Comparison of ENCODE assay signal across 9 mouse cellular contexts in the genomic region with DNA sequence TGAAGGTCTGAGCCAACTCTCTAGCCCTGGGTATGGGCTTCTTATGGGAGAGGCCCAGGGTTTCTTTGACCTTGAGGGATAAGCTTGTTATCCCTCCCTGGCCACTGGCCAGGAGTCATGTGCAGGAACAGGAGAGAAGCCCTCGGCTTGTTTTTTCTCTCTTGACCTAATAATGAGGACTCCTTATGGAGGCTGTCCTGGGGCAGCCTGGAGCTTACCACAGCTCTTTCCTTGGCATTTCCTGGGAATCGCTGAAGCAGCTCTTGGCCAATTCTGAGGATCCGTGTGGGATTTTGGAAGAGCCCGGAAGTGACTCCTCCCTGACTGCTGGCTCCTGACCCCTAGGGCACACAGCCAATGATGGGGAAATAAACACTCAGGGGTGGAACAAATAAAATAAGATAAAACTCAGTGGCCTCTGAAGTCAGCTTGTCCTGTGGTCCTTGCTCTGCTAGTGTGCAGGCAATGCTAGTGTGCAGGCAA. TPM values are rescaled to one million over a fixed set of nuclear protein-coding genes. Genes with fewer than 3 reads are reported as not detected.
DNase-seq lines count a peak whose midpoint lies in the region; ATAC-seq and TF ChIP-seq lines count a peak whose summit lies in the region.
"Had no signal": no experiment of that assay in that cellular context is flagged by ENCODE, and none has a peak within 500 bp of the region (broad histone marks: within the 10 kb centered on the region; RNA-seq: fewer than 3 reads in every experiment).

No protein-coding gene starts in this region.

- peaks cover 11% of the 10 kb centered on the region; the same call in 1 of the 2 replicates for H3K4me1 ChIP-seq in lung, postnatal 0 days (ENCODE audit: insufficient read depth, low read depth, low read length)
- H3K4me1 ChIP-seq in forebrain, embryonic 15.5 days = no peaks in the 10 kb centered on the region
- H3K4me1 ChIP-seq: liver, embryonic 15.5 days had no signal

- peak; percentile 90 for ATAC-seq in lung, postnatal 0 days
- ATAC-seq in forebrain, embryonic 15.5 days (replicated peaks) = no peak

- intact Hi-C loops in heart, postnatal 14 days (cut with DNase I) = no loop called here

- no peaks in the 10 kb centered on the region for H3K36me3 ChIP-seq in lung, postnatal 0 days (ENCODE audit: insufficient read depth, low read length)
- H3K36me3 ChIP-seq in forebrain, embryonic 15.5 days = no peaks in the 10 kb centered on the region
- H3K36me3 ChIP-seq: liver, embryonic 15.5 days had no signal

- H3K9ac ChIP-seq in lung, postnatal 0 days (replicated peaks; ENCODE audit: low read depth) = no peak overlapping the region
- H3K9ac ChIP-seq in forebrain, embryonic 15.5 days (replicated peaks) = no peak overlapping the region
- H3K9ac ChIP-seq: liver, embryonic 15.5 days had no signal

- DNase-seq in adrenal gland, adult 2 months = peak; percentile 84
- DNase-seq in gastrocnemius, adult 18-20 months (ENCODE audit: low spot score) = peak; percentile 81
- peak; percentile 77 to 81 for DNase-seq in heart, postnatal 14 days
- peak; percentile 90 for DNase-seq in lung, postnatal 0 days (ENCODE audit: low spot score)
- DNase-seq in layer of hippocampus, postnatal 10 days (ENCODE audit: low spot score in 2 of 2) = no peak
- DNase-seq in frontal cortex, postnatal 10 days (ENCODE audit: low spot score in 2 of 2) = no peak
- no peak for DNase-seq in thymus, postnatal 25 days

- H3K4me2 ChIP-seq in lung, postnatal 0 days (replicated peaks; ENCODE audit: low read depth, low read length) = no peak overlapping the region
- no peak overlapping the region for H3K4me2 ChIP-seq in forebrain, embryonic 15.5 days (replicated peaks)
- H3K4me2 ChIP-seq: liver, embryonic 15.5 days had no signal

- TF ChIP-seq CTCF in lung, postnatal 0 days (IDR thresholded peaks at IDR 0.05) = no peak

- H3K27ac ChIP-seq in lung, postnatal 0 days (ENCODE audit: low read length) = peak overlapping the region; percentile 47
- no peak overlapping the region for H3K27ac ChIP-seq in forebrain, embryonic 15.5 days (replicated peaks)
- H3K27ac ChIP-seq: liver, embryonic 15.5 days had no signal

- H3K27me3 ChIP-seq in lung, postnatal 0 days (replicated peaks; ENCODE audit: insufficient read depth, low read length) = no peaks in the 10 kb centered on the region
- H3K27me3 ChIP-seq in forebrain, embryonic 15.5 days = no peaks in the 10 kb centered on the region
- H3K27me3 ChIP-seq: liver, embryonic 15.5 days had no signal

- 22% methylated on average over 4 of the region's 4 CpGs for WGBS in lung, postnatal 0 days
- WGBS in forebrain, embryonic 15.5 days = 56% methylated on average over 4 of the region's 4 CpGs

- no peaks in the 10 kb centered on the region for H3K9me3 ChIP-seq in lung, postnatal 0 days (ENCODE audit: low read length)
- H3K9me3 ChIP-seq in forebrain, embryonic 15.5 days = no peaks in the 10 kb centered on the region
- H3K9me3 ChIP-seq: liver, embryonic 15.5 days had no signal

- H3K4me3 ChIP-seq in lung, postnatal 0 days (ENCODE audit: low read depth, low read length) = no peak overlapping the region
- no peak overlapping the region for H3K4me3 ChIP-seq in forebrain, embryonic 15.5 days
- H3K4me3 ChIP-seq: liver, embryonic 15.5 days had no signal

- TF ChIP-seq EP300 in lung, postnatal 0 days (IDR thresholded peaks at IDR 0.05) = peak; percentile 90

RNA-seq across cellular contexts. Expression of gene Ptges, which starts 17.3 kb away (rescaled TPM):
- total RNA-seq in adrenal gland, adult 2 months (2021) = 10 to 100 TPM; 25.4 to 34.1 TPM
- polyA plus RNA-seq in adrenal gland, adult 2 months (2012; rRNA removed) = 37.9 and 73.5 TPM in 2 replicates
- total RNA-seq in gastrocnemius, adult 18-20 months (2021) = 1 to 10 TPM; 2.9 to 4.0 TPM
- 1 to 10 TPM; 1.9 to 3.2 TPM for total RNA-seq in heart, postnatal 14 days (2021)
- polyA plus RNA-seq in lung, postnatal 0 days (2015; fragmentation: Nextera tagmentation; extraction: Ambion mirVana) = 20.0 and 29.8 TPM in 2 replicates
- 1 to 10 TPM; 5.7 to 6.6 TPM for total RNA-seq in layer of hippocampus, postnatal 10 days (2021)
- polyA plus RNA-seq in forebrain, embryonic 15.5 days (2015; fragmentation: Nextera tagmentation; extraction: Ambion mirVana) = 2.2 and 2.7 TPM in 2 replicates

RNA-seq across cellular contexts. Expression of gene Tor1b, which starts 40.4 kb away (rescaled TPM):
- total RNA-seq in adrenal gland, adult 2 months (2021) = 10 to 100 TPM; 49.6 to 51.2 TPM
- polyA plus RNA-seq in adrenal gland, adult 2 months (2012; rRNA removed) = 61.7 and 81.7 TPM in 2 replicates
- 10 to 100 TPM; 21.7 to 24.6 TPM for total RNA-seq in gastrocnemius, adult 18-20 months (2021)
- total RNA-seq in heart, postnatal 14 days (2021) = 10 to 100 TPM; 25.0 to 26.1 TPM
- polyA plus RNA-seq in lung, postnatal 0 days (2015; fragmentation: Nextera tagmentation; extraction: Ambion mirVana) = 23.3 and 24.6 TPM in 2 replicates
- total RNA-seq in layer of hippocampus, postnatal 10 days (2021) = 10 to 100 TPM; 33.3 to 35.2 TPM
- 23.6 and 23.7 TPM in 2 replicates for polyA plus RNA-seq in forebrain, embryonic 15.5 days (2015; fragmentation: Nextera tagmentation; extraction: Ambion mirVana)

RNA-seq across cellular contexts. Expression of gene Tor1a, which starts 55.4 kb away (rescaled TPM):
- total RNA-seq in adrenal gland, adult 2 months (2021) = 10 to 100 TPM; 33.5 to 37.5 TPM
- polyA plus RNA-seq in adrenal gland, adult 2 months (2012; rRNA removed) = 57.0 and 60.9 TPM in 2 replicates
- total RNA-seq in gastrocnemius, adult 18-20 months (2021) = 1 to 10 TPM; 6.4 to 7.1 TPM
- 10 to 100 TPM; 13.5 to 13.9 TPM for total RNA-seq in heart, postnatal 14 days (2021)
- polyA plus RNA-seq in lung, postnatal 0 days (2015; fragmentation: Nextera tagmentation; extraction: Ambion mirVana) = 54.6 and 57.5 TPM in 2 replicates
- 10 to 100 TPM; 44.4 to 52.8 TPM for total RNA-seq in layer of hippocampus, postnatal 10 days (2021)
- polyA plus RNA-seq in forebrain, embryonic 15.5 days (2015; fragmentation: Nextera tagmentation; extraction: Ambion mirVana) = 102 and 103 TPM in 2 replicates

Comparison
In these comparisons a context has a peak if more than half of its experiments do, and no peak if none do; other contexts are left out.
1. DNase-seq: peak in adrenal gland, adult 2 months (single experiment), gastrocnemius, adult 18-20 months (single experiment), heart, postnatal 14 days (2 of 2) and lung, postnatal 0 days (single experiment); none in layer of hippocampus, postnatal 10 days (0 of 2), frontal cortex, postnatal 10 days (0 of 2) and thymus, postnatal 25 days (single experiment).